Mouse (Mus musculus) cerebellum, adult 11-12 months (tissue): ENCODE measurements around the gene Zc3h10.
"Not testable (repeated sequence)": the region's sequence is repeated elsewhere in the genome, so short reads cannot be mapped to it uniquely, and the experiment has no call there.

ENCODE experiments used
- DNase-seq: peaks from one replicate; pipeline ENCODE4 v3.0.0; 2022

Zc3h10 gene

DNA sequence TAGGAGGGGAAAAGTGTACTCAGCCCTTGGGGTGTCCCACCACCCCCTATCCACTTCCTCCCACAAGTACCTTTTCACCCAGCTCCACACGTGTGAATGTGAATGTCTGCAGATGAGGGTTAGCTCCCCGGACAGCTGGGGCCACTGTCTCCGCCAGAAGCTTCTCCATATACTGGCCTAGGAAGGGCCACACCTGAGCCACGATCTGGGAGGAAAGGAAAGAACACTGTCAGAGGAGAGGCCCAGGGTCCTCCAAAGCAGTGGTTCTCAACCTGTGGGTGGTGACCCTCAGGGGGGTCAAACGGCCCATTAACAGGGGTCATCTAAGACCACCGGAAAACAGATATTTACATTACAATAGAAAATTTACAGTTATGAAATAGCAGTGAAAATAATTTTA is 25.2 kb downstream of the Zc3h10 start:
- no peak for DNase-seq

DNA sequence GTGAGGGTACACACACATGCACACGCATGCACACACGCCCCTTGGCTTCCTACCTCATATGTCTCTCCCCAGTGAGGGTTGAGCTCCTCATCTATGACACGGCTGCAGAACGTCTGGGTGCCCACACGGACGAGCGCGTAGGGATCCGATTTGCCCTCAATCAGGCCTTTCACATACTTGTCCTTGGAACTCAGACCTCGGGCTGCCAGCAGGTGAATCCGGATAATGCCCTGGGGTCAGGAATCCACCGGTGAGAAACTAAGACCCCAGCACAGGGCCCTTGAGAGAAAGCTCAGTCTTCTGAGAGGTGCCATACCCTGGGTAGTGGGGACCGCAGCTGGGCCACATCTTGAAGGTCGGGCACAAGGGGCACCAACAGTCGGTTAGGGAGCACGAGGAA is 27.0 kb downstream of the Zc3h10 start:
- no peak for DNase-seq

DNA sequence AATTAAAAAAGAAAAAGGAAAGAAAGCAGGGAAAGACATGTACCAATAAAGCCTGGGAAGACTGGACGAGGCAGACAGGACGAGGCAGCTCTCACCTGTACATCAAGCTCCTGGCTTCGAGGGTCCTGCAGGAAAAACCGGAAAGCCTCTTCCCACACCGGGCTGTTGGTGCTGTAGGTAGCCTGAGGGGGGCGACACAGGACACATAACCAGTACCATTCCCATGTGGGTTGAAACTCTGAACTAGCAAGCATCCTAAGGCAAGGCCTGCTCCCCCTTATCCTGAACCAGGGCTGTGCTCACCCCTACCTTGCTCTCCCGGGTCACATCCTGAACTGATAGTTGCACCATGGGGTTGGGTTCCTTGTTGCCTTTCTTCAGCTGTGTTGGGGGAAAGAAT is 28.7 kb downstream of the Zc3h10 start:
- DNase-seq, result peak; percentile 65

DNA sequence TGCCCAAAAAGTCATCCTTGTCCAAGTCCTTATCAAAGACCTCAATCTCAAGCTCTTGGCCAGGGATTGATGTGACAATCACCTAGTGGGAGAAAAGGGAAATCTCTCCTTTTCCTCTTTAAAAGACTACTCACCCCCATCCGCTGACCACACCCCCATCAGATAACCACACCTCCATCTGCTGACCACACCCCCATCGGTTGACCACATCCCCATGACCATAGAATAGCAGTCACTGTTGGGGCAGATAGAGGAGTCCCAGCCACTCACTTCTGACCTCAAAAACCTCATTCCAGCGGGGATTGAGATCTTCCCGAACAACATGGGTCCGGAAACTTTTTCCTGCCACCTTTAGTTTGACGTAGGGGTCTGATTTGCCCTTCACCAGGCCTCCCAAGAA is 30.9 kb downstream of the Zc3h10 start:
- no peak for DNase-seq

DNA sequence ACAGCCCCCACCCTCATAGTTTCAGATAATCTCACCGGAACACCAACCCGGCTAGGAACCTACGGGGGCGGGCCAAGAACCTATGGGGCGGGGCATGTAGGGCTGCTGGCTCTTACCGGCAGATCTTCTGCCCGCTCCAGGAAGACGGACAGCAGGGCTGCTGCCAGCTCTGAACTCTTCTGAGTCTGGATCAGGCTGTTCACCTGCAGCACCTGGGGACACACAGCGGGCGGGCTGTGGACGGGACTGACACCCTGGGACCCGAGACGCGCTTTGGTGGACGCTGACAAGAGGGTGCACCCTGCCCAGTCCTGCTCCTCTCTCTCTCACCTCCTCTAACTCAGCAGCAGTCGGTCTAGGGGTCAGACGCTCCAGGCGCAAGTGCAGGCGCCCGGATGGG is 31.5 kb downstream of the Zc3h10 start:
- no peak for DNase-seq

DNA sequence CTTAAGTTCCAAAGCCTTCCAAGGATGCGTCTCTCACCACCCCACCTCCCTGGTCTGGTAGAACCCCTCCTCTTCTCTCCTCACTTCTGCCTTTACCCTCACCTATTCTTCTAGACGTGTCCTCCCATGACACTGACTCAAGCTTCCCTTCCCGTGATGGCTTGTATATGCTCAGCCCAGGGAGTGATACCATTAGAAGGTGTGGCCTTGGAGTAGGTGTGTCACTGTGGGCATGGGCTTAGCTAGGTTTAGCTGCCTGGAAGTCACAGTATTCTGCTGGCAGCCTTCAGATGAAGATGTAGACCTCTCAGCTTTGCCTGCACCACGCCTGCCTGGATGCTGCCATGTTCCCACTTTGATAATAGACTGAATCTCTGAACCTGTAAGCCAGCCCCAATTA is 32.5 kb downstream of the Zc3h10 start:
- no peak for DNase-seq

DNA sequence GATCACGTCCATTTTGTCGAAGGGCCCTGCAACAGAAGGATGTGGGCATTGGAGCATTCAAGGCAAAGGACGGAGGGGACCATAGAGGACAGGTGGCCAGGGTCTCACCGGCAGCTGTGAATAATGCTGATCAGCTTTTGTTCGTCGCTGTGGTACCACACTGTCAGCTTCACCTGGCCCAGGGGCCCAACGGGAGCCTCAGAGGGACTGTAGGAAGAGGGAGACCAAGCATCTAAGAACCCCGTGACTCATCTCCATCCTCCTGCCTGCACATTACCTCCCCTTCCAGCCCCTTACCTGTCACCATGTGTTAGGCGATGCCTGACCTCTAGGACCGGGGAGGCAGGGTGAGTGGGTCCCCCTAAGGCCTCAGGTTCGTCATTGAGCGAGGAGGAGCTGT is 35.8 kb downstream of the Zc3h10 start:
- DNase-seq, result no peak

DNA sequence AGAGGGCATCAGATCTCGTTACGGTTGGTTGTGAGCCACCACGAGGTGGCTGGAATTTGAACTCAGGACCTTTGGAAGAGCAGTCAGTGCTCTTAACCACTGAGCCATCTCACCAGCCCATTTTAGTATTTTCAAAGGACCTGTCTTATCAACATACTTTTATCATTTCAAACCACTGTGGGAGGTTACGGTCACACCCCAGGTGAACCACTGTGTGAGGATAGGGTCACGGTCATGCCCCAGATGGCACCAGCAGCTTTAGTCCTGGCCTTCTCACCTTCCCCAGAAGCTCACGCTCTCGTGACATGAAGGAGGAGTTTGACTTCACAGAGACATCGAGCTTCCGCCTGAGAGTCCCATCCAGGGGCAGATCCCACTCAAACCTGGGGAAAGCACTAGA is 36.4 kb downstream of the Zc3h10 start:
- DNase-seq, result no peak

DNA sequence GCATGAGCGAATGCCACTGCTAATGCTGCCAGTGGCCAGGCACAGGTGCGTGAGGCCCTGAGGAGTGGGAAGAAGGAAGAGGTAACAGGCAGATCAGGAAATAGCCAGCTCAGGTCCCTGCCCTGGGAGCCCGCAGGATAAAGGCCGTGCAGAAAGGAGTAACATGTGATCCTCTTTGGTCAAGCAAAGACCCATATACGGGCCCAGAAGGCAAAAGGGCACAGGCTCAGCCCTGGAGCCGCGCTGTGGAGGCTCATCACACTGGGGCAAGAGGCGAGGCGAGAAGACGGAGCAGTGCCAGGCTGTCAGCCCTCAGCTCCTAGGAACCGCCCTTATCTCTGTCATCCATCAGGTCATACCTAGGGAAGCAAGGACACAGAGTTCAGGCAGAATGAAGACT is 37.3 kb downstream of the Zc3h10 start:
- no peak for DNase-seq

DNA sequence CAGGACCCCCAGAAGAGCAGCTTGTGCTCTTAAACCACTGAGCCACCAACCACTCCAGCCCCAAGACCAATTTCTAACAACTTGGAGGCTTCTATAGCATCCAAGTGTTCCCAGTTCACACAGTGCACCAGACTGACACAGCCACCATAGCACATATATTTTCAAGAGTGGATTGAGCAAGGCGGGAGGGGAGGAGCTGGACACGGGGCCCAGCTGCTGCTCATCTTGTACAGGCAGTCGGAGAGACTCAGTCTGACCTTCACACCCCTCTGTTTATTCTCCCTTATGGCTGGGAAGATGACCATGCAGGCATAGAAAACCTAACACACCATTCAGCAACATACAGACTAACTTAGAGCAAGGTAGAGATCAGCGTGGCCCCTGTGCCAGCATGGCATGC is 37.7 kb downstream of the Zc3h10 start:
- no peak for DNase-seq

DNA sequence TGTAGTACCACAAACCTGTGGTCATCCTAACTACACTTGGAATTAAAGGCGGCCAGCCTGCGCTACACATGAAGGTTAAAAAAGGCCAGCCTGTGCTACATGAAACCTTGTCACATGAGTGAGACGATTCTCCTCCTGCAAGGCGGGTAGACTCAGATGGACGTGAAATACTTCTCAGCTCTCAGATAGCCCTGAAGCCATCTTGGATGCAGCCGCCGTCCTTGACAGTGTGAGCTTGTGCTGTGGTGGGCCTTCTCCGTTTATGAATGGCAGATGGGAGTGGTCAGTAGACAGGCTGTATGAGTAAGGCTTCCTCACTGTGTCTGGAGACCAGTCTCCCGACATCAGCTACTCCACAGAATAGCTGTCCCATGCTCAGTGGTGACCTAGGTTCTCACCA is 38.4 kb downstream of the Zc3h10 start:
- no peak for DNase-seq

DNA sequence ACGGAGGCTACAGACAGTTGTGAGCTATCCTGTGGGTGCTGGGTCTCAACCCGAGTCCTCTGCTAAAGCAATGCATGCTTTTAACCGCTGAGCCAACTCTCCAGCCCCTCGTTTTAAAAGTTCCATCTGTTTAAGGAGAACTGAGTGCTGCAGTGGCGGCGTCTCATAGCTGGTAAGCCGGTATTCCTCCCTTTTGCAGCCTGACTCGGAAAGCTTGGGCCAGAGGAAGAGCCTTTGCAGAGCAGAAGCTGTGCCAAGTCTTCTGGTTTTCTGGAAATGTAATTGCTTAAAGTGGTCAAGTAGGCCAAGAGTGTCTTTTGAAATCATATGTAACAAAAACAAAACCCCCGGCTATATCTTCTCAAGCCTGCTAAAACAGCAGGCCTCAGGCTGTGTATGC is 39.3 kb downstream of the Zc3h10 start:
- DNase-seq, result no peak

DNA sequence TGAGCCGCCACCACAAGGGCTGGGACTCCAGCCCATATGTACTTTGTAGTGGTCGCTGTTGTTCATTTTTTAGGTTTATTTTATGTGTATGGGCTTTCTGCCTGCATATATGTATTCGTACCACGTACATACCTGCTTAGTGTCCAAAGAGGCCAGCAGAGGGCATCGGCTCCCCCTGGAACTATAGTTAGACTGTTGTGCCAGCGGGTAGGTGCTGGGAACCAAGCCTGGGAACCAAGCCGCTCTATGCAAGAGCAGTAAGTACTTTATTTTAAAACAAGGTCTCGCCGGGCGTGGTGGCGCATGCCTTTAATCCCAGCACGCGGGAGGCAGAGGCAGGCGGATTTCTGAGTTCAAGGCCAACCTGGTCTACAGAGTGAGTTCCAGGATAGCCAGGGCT is 41.6 kb downstream of the Zc3h10 start:
- DNase-seq, result no peak

DNA sequence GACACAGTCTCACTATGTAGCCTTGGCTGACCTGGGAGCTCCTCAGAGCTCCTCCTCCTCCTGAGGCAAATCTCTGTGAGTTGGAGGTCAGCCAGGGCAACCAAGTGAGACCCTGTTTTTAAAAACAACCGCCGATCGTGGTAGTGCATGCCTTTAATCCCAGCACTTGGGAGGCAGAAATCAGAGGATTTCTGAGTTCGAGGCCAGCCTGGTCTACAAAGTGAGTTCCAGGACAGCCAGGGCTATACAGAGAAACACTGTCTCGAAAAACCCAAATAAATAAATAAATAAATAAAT is 42.3 kb downstream of the Zc3h10 start:
- DNase-seq, result not testable (repeated sequence)

DNA sequence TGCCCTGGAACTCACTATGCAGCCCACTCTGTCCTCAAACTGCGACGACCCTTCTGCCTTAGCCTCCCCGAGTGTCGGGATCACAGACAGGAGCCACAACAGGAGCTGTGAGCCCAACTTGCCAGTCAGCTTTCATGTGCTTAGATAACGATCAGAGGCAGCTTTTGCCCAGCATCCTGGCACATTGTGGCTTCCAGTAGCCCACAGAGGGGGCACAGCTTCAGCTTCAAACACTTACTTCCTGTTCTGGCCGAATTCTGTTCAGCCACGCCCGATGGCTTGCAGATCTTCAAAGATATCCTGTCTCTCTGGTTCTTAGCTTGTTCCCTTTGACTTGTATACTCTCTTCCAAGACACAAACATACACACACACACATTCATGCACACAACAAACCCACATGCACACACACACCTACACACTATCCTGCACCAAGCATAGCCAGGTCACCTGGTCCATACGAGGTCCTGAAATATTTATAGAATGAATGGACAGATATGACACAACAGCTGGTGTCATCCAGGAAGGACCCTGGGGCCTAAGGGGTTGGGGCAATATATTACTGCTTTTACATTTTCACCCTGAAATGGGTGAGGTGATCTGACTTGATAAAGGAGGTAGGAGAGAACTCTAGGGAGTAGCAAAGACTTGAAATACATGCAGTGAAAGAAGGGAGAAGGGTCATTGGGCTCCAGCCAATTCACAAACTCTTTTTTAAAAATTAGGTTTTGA is 42.8 kb downstream of the Zc3h10 start:
- DNase-seq, result no peak

DNA sequence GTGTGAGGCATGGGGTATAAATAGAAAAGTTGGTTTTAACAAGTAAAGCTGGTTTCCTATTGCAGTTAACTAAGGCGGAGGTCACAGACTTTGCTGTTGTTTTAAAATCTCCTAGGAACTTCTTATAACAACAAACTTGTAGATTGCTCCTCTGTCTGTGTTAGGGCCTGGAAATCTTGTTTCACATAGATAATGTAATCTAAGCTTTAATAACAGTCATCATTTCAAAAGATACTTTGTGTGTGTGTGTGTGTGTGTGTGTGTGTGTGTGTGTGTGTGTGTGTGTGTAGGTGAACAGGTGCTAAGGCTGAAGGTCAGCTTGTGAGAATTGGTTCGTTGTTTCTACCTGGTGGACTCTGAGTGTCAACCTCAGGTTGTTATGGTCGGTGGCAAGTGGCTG is 43.6 kb downstream of the Zc3h10 start:
- no peak for DNase-seq

DNA sequence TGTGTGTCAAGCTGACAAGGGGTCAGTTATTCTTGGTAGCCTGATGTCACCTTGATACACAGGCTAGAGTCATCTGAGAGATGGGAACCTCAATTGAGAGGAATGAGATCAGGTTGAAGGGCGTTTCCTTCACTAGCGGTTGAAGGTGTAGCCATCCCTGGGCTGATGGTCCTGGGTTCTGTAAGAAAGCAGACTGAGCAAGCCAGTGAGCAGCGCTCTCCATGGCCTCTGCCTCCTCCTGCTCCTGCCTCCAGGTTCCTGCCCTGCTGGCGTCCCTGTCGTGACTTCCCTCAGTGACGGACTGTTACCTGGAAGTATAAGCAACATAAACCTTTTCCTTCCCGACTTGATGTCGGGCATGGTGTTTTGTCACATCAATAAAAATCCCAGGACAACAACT is 44.0 kb downstream of the Zc3h10 start:
- DNase-seq, result no peak

DNA sequence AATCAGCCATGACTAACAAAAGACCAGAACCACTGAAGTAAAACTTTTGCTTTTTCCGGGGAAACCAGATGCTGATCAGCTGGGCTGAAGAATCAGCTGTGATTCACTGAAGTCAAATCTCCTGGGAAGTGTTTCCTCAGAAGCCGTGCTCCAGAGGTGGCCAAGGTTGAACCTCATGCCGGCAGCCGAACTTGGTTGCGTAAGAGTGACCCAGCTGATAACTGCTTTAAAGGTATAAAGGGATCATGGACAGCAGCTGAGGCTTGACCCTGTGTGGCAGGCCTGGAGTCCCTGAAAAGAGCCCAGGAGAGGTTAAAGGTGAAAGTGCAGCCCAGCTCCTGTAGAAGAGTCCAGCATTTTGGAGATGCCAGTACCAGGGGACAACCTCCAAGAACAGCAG is 45.2 kb downstream of the Zc3h10 start:
- DNase-seq, result no peak

DNA sequence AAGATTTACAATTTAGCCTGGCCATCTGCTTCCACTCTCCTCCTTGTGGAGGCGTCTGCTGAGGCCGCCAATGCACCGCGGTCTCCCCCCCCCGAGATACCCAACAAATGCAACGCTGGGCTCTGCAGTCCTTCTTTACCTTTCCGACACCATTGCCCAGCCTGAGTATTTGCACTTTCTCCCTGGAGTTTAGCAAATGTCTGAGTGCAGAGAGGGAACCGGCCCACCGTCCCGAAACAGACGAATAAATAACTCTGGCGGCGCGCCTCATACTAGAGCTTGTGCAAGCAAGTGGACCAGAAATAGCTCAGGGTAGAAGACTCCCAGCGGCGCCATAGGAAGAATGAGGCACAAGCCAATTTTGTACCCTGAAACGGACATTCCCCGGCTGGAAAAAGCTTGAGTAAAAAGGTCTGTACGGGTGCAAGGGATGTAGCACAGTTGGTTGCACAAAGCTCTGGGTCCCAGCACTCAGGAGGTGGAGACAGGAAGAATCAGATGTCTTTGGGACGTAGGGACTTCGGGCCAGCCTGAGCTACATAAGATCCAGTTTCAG is 48.4 kb downstream of the Zc3h10 start:
- peak; percentile 76 for DNase-seq

DNA sequence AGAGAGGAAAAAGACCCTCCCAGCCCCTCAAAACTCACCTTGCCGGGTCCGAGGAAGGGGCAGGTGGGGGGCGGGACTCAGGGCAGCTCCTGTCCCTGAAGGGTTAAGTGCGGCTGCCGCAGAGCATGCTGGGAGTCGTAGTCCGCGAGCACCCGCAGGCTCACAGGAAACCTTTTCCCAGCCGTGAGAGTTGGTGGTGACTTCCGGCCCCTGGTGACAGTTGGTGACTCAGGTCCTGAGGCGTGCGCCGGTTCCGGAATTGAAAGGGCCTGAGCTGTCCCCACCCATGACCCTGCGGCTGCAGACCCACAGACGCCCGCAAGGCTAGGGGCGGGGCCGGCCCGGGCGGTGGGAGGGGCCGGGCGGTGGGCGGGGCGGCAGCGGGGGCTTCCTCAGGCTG is 49.0 kb downstream of the Zc3h10 start, which contains the start of gene Myl6b:
Gene Myl6b (minus strand): TSS at position 96 of the 400 bp plus-strand sequence.
- DNase-seq, result peak; percentile 98

DNA sequence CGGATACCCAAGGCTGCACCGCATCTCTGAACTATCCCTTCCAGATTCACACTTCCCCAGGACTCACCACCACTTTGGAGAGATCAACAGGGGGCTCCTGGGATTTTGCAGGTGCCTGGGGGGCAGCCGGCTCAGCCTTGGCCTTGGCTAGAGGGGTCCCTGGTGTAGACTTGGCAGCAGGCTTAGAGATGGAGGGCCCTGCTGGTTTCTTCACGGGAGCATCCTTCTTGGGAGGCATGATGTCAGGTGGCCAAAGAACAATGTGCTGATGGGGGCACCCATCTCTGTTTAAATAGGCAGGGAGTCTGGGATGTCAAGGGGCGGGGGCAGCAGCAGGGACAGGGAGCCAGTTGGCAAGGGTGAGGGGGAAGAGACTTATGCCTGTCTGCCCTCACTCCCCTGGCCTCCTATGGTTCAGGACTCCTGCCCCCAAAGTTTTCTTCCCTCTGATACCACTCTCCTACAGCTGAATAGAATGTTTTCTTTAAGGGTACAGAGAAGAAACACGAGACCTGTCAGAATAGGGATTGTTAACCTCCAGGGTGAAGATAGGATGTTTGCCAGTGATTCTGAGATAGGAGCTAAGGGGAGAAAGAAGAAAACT is 50.3 kb downstream of the Zc3h10 start:
- DNase-seq, result peak; percentile 66

DNA sequence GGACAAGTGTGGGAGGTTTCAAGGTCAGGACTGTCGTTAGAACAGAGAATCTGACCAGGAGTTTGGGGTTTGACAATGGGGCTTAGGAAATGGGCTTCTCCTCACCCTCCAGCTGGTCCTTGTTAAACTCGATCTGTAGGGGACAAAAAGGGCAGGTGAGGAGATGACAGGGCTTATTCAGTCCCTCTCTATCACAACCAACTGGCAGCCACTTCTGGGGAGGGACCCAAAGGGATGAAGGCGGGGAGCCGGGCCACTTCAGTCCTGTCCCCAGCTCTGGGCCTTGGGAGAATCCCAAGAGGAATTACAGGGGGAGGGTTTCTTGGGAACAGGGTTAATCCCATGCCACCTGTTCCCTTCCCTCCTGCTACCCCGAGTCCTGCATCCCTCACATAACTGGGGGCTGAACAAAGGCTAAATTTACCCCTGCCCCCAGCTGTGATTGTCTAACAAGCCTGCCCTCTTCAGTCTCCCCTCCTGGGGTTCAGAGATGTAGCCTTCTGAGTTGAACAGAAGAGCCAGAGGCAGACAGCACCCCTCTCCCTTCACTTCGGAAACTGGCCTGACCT is 51.0 kb downstream of the Zc3h10 start:
- no peak for DNase-seq

DNA sequence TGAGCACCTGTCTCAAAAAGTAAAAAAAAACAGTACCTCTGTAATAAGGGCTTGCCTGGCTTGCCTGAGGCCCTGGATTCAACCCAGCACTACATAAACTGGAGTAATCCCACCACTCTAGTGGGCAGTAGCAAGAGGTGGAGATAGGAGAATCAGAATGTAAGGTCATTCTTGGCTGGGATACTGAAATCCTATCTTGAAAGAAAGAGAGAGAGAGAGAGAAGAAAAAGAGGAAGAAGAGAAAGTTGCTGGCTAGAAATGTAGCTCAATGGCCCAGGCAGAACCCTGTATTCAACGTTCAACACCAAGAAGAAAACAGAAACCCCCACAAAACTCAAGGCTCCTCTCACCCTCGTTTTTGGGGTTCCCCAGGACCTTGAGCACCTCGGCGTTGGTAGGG is 51.7 kb downstream of the Zc3h10 start:
- DNase-seq, result no peak

DNA sequence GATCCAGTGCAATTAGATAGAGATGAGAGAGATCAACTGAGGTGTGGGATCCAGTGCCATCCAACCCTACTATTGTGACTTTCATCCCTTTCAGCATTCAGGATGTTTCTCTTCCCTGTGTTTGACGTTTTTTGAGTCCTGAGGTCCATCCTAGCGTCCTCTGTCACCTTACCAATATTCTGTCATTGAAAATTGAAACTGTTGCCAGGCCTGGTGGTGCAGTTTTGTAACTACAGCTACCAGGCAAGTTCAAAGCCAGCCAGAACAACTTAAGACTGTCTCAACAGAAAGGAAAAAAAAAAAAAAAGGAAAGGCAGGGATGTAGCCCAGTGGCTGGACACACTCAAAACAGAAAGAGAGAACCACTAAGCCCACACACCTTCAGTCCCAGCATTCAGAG is 52.3 kb downstream of the Zc3h10 start:
- no peak for DNase-seq
